Mouse (Mus musculus) neural tube, embryonic 13.5 days (tissue): Measurements from ENCODE around the gene Oasl2. TPM values are rescaled to one million over a fixed set of nuclear protein-coding genes. Genes with fewer than 3 reads are reported as not detected.
A peak's percentile ranks its signal among the peaks of the same experiment; 100 is the strongest.
"Not testable (repeated sequence)": the region's sequence is repeated elsewhere in the genome, so short reads cannot be mapped to it uniquely, and the experiment has no call there.

ENCODE experiments used
- ATAC-seq: fragments of 200-750 bp; cut with Nextera tagmentation; 2 replicates; pipeline ENCODE4 v1.8.0; 2017; ENCODE audit warnings: low read depth, mild to moderate bottlenecking, moderate TSS enrichment, moderate library complexity
- H3K27ac ChIP-seq: fragments of 300-500 bp; sonication (generic); replicated peaks from 2 replicates; pipeline ENCODE4 v1.5.1; 2015; ENCODE audit warnings: moderate library complexity, mild to moderate bottlenecking, inconsistent platforms
- H3K27me3 ChIP-seq: fragments of 300-500 bp; sonication (generic); 2 replicates; pipeline ENCODE4 v1.6.1; 2015; ENCODE audit warnings: mild to moderate bottlenecking, inconsistent platforms
- H3K36me3 ChIP-seq: fragments of 300-500 bp; sonication (generic); 2 replicates; pipeline ENCODE4 v1.6.1; 2015; ENCODE audit warnings: mild to moderate bottlenecking, inconsistent platforms
- H3K4me1 ChIP-seq: fragments of 300-500 bp; sonication (generic); replicated peaks from 2 replicates; pipeline ENCODE4 v1.6.1; 2015; ENCODE audit warnings: inconsistent platforms
- H3K4me2 ChIP-seq: fragments of 300-500 bp; sonication (generic); 2 replicates; pipeline ENCODE4 v1.6.1; 2015; ENCODE audit warnings: inconsistent platforms, mild to moderate bottlenecking, moderate library complexity
- H3K4me3 ChIP-seq: fragments of 300-500 bp; sonication (generic); 2 replicates; pipeline ENCODE4 v1.5.1; 2015; ENCODE audit warnings: mild to moderate bottlenecking, inconsistent platforms
- H3K9ac ChIP-seq: fragments of 300-500 bp; sonication (generic); 2 replicates; pipeline ENCODE4 v1.6.1; 2015; ENCODE audit warnings: moderate library complexity, mild to moderate bottlenecking, inconsistent platforms
- H3K9me3 ChIP-seq: fragments of 300-500 bp; sonication (generic); 2 replicates; pipeline ENCODE4 v1.6.1; 2016; ENCODE audit warnings: inconsistent platforms
- WGBS: fragments of 180-500 bp; shearing (Covaris S2); methylation state at CpG from one replicate; pipeline ENCODE4 v1.1.7; 2015; 5-methylcytosine and 5-hydroxymethylcytosine counted together
- polyA plus RNA-seq: library from polyadenylated mRNA; unstranded; fragments of >200 nt; fragmentation: Nextera tagmentation; extraction: Ambion mirVana; gene quantifications from 2 replicates; pipeline ENCODE4 v1.2.1, GENCODE M21; 2015

Oasl2 gene
- 3.3 and 5.1 TPM in 2 replicates for polyA plus RNA-seq

DNA sequence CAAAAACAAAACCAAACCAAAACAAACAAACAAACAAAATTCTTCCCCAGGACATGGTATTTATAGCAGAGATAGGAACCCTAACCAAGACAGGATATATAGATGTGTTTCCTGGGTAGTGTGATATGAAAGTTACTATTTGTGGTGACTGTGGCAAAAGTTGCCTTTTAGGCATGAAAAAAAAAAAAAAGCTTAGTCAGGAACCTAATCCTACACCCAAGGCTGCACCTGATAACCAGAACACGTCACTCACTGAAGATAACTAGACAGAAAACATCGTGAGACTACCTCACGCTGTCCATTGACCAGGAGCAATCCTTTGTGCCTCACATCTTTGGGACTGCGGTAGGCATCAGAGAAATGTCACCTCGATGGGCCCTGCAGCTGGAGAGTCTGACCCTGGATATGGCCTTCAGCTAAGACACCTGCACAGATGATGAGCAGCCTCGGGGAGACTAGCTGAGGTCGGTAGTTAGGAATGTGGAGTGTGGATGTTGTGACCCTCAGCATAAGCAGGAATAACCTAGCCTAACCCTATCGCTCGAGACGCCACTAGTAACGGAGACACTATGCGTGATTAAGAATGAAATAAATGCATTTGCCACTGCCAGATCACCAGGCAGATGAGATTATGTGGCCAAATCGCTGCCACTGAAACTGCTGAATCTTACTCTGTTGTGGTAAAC, at the start of gene Oasl2:
Gene Oasl2 (plus strand): TSS at position 249 of the 686 bp plus-strand sequence.
- H3K27ac ChIP-seq, result no peak within 1 kb of the TSS
- WGBS, result 69% methylated on average over 13 of the region's 13 CpGs
- H3K9ac ChIP-seq, result no peak within 1 kb of the TSS
- no peaks in the 10 kb centered on the region; the same call in 1 of the 2 replicates for H3K4me1 ChIP-seq
- no peak within 1 kb of the TSS for H3K4me3 ChIP-seq
- H3K27me3 ChIP-seq, result no peaks in the 10 kb centered on the region
- no peaks in the 10 kb centered on the region for H3K36me3 ChIP-seq
- H3K9me3 ChIP-seq, result no peaks in the 10 kb centered on the region
- no peak for ATAC-seq
- peak within 1 kb of the TSS; percentile 24 for H3K4me2 ChIP-seq

- H3K4me1 ChIP-seq, result no peaks in the 10 kb centered on the region
- WGBS, result 90% methylated on average over 20 of the region's 20 CpGs
- no peak overlapping the region for H3K4me2 ChIP-seq
- H3K36me3 ChIP-seq, result no peaks in the 10 kb centered on the region
- H3K27me3 ChIP-seq, result no peaks in the 10 kb centered on the region
- ATAC-seq, result no peak
- no peak overlapping the region for H3K27ac ChIP-seq
- no peaks in the 10 kb centered on the region for H3K9me3 ChIP-seq
- no peak overlapping the region for H3K9ac ChIP-seq
- no peak overlapping the region for H3K4me3 ChIP-seq
Observed at GRCm38 (mm10) chr5:114851565-114852236, 45.0 kb upstream of the Oasl2 start.

DNA sequence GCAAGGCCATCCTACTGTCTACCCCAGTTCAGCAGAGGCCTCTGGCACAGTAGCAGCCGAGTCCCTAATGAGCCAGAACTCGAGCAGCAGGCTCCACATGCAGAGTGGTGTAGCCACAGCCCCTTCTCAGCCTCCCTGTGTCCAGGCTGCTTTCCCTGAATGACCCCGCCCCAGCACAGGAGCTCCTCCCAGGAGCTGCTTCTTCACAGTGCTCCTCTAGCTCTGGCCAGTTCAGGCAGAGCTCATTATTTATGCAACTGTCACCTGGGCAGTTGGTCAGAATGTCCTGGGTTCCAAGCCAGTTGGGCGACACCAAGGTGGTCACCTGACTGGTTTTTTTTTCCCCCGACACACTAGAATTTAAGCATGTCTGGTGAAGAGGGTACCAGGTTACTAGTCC, 43.4 kb upstream of the Oasl2 start, which contains the start of gene 4930519G04Rik:
Gene 4930519G04Rik (plus strand): TSS at position 301 of the 400 bp plus-strand sequence.
- WGBS, result 75% methylated on average over 3 of the region's 5 CpGs

DNA sequence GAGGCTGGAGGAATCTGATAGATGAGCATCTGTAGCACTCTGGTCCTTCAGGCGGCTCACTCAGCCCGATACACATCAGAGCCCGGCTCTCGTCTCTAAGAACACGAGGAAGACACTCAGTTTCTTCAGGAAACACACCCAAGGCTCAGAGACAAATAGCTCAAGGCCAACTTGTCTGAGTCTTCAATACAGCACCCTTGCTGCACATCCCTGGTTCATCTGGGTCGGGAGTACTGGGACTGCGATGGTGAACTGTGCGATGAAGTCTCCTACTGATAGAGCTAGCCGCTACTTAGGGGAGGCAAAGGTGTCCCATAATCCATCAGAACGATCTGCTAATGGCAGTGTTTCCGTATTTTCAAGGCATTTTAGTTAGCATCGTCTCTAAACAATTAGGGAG, 38.2 kb upstream of the Oasl2 start, which contains the start of gene Gm9936:
Gene Gm9936 (minus strand): TSS at position 101 of the 400 bp plus-strand sequence.
- no peak for ATAC-seq
- peak within 1 kb of the TSS; percentile 61 for H3K4me2 ChIP-seq
- H3K4me3 ChIP-seq, result peak within 1 kb of the TSS; percentile 32
- no peaks in the 10 kb centered on the region for H3K36me3 ChIP-seq
- 88% methylated on average over 12 of the region's 12 CpGs for WGBS
- peaks cover 12% of the 10 kb centered on the region; the same call in 1 of the 2 replicates for H3K27me3 ChIP-seq
- no peaks in the 10 kb centered on the region for H3K9me3 ChIP-seq
- H3K4me1 ChIP-seq, result 0 out of 2 replicates have a peak, but pooled peaks cover 8% of the 10 kb centered on the region
- peak within 1 kb of the TSS; percentile 69 for H3K9ac ChIP-seq
- no peak within 1 kb of the TSS for H3K27ac ChIP-seq

More for the DNA sequence above, 43.4 kb upstream of the Oasl2 start, which contains the start of gene 4930519G04Rik:
- not testable (repeated sequence) for H3K4me3 ChIP-seq, ATAC-seq, H3K9me3 ChIP-seq, H3K4me1 ChIP-seq, H3K27me3 ChIP-seq, H3K36me3 ChIP-seq, H3K9ac ChIP-seq, H3K4me2 ChIP-seq, H3K27ac ChIP-seq

DNA sequence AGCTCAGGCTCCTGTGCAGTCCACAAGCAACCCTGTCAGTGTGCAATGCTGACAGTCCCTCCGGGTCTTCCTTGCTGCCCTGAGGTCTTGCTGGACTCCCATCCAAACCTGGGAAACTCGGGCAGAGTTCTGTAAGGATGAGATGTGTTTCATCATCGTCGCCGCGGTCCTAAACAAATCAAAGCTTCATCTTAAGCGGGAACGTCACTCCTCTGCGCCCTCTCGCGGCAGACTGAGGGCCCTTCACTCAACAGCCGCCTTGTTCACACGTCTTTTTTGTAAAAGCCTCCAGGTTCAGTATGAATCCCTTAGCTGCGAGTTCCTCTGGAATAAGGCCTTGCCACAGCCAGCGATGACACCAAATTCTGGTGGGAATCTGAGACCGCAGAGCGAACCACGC, 37.5 kb upstream of the Oasl2 start:
- Histone ChIP-seq H3K9ac (peak overlapping the region; percentile 69), H3K27me3 (peaks cover 12% of the 10 kb centered on the region; the same call in 1 of the 2 replicates), H3K4me3 (peak overlapping the region; percentile 32), H3K4me2 (peak overlapping the region; percentile 61), H3K36me3 (no peaks in the 10 kb centered on the region), H3K9me3 (no peaks in the 10 kb centered on the region), H3K4me1 (0 out of 2 replicates have a peak, but pooled peaks cover 8% of the 10 kb centered on the region), H3K27ac (no peak overlapping the region)
- WGBS, result 6% methylated on average over 18 of the region's 18 CpGs
- ATAC-seq, result peak; percentile 42; the same call in 1 of the 2 replicates

GRCm38 (mm10) chr5:114861730-114862129, 35.0 kb upstream of the Oasl2 start:
- H3K4me2 ChIP-seq, result no peak overlapping the region
- no peak overlapping the region for H3K27ac ChIP-seq
- H3K9ac ChIP-seq, result no peak overlapping the region
- peaks cover 12% of the 10 kb centered on the region; the same call in 1 of the 2 replicates for H3K27me3 ChIP-seq
- no peak for ATAC-seq
- H3K4me1 ChIP-seq, result 0 out of 2 replicates have a peak, but pooled peaks cover 8% of the 10 kb centered on the region
- H3K36me3 ChIP-seq, result no peaks in the 10 kb centered on the region
- H3K4me3 ChIP-seq, result no peak overlapping the region
- no peaks in the 10 kb centered on the region for H3K9me3 ChIP-seq
- 80% methylated on average over 6 of the region's 6 CpGs for WGBS

- Histone ChIP-seq H3K4me3 (no peak overlapping the region), H3K36me3 (no peaks in the 10 kb centered on the region), H3K4me2 (no peak overlapping the region), H3K4me1 (no peaks in the 10 kb centered on the region), H3K9me3 (peaks cover 13% of the 10 kb centered on the region), H3K27me3 (no peaks in the 10 kb centered on the region), H3K27ac (no peak overlapping the region), H3K9ac (no peak overlapping the region)
- WGBS, result 76% methylated on average over 7 of the region's 7 CpGs
- no peak for ATAC-seq
Observed at GRCm38 (mm10) chr5:114864813-114865212, 31.9 kb upstream of the Oasl2 start.

DNA sequence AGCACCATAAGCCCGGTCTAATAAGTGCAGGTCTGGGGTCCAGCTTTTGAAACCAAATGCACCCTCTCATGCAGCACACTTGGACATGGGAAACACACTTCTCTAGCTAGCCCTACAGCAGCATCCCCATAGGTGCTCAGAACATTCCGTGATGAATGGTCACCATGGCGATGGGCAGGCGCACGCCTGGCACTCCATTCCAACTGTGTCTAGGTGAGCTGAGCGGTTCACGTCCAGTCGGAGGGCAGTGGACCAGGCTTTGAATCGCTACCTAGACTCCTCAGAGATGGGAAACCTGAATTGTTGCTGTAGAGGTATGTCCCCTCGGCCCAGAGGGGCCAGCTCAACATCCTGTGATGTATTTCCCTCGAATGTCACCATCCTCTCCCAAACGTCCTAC, 31.5 kb upstream of the Oasl2 start:
- Histone ChIP-seq H3K9ac (no peak overlapping the region), H3K4me3 (no peak overlapping the region), H3K4me1 (no peaks in the 10 kb centered on the region), H3K27ac (no peak overlapping the region), H3K4me2 (no peak overlapping the region), H3K9me3 (peaks cover 13% of the 10 kb centered on the region), H3K27me3 (no peaks in the 10 kb centered on the region), H3K36me3 (no peaks in the 10 kb centered on the region)
- no peak for ATAC-seq
- 91% methylated on average over 12 of the region's 12 CpGs for WGBS

DNA sequence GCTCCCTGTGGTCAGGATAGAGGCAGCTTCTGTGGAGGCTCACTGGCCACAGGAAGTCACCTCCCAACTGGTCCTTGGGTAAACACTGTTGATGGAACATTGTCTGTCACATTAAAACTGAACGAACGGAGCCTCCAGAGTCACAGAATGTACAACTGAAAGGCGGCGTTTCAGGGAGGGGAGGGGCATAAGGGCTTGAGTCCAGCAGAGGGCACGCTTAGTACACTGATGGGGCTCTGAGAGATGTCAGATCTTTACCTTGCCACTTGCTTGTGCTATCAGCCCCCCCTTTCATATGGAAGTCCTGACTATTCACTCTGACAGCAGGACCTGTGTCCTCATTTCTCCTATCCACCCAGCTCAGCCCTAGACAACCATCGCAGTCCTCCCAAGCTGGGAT, 20.9 kb upstream of the Oasl2 start:
- H3K27me3 ChIP-seq, result no peaks in the 10 kb centered on the region
- no peak overlapping the region for H3K27ac ChIP-seq
- H3K9ac ChIP-seq, result no peak overlapping the region
- WGBS, result 71% methylated on average over 6 of the region's 6 CpGs
- H3K36me3 ChIP-seq, result no peaks in the 10 kb centered on the region
- no peak overlapping the region for H3K4me2 ChIP-seq
- ATAC-seq, result no peak
- peaks cover 5% of the 10 kb centered on the region for H3K4me1 ChIP-seq
- no peaks in the 10 kb centered on the region for H3K9me3 ChIP-seq
- H3K4me3 ChIP-seq, result no peak overlapping the region

- H3K9me3 ChIP-seq, result no peaks in the 10 kb centered on the region
- WGBS, result 38% methylated on average over 6 of the region's 6 CpGs
- no peak overlapping the region for H3K4me2 ChIP-seq
- no peak for ATAC-seq
- H3K4me3 ChIP-seq, result no peak overlapping the region
- peaks cover 5% of the 10 kb centered on the region for H3K4me1 ChIP-seq
- no peaks in the 10 kb centered on the region for H3K36me3 ChIP-seq
- H3K27me3 ChIP-seq, result no peaks in the 10 kb centered on the region
- H3K9ac ChIP-seq, result no peak overlapping the region
- no peak overlapping the region for H3K27ac ChIP-seq
Observed at GRCm38 (mm10) chr5:114876331-114876730, 20.4 kb upstream of the Oasl2 start.

- no peaks in the 10 kb centered on the region for H3K9me3 ChIP-seq
- no peak overlapping the region for H3K9ac ChIP-seq
- no peak overlapping the region for H3K4me3 ChIP-seq
- H3K36me3 ChIP-seq, result no peaks in the 10 kb centered on the region
- H3K4me1 ChIP-seq, result peaks cover 5% of the 10 kb centered on the region
- H3K27ac ChIP-seq, result no peak overlapping the region
- WGBS, result 63% methylated on average over 7 of the region's 7 CpGs
- no peak overlapping the region for H3K4me2 ChIP-seq
- ATAC-seq, result no peak
- no peaks in the 10 kb centered on the region for H3K27me3 ChIP-seq
Observed at GRCm38 (mm10) chr5:114877487-114877886, 19.2 kb upstream of the Oasl2 start.

DNA sequence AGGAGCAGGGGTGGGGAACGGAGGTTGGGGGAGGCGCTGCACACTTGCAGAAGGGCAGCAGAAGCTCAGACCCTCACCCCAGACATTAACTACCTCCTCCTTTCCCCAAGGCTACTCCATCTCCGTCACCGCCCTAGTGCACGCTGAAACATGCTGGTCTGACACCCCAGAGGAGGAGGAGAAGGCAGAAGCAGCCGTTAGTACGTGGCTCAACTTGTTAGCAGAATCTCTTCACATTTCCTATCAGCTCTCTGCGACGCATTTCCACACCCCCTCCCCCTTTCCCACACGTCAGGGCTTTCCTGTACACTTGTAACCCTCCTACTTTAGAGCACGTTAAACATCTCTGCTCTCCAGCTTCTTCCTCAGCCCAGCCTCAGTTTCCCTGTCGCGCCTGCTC, 17.3 kb upstream of the Oasl2 start:
- ATAC-seq, result no peak
- Histone ChIP-seq H3K4me1 (peaks cover 5% of the 10 kb centered on the region), H3K4me3 (no peak overlapping the region), H3K27me3 (no peaks in the 10 kb centered on the region), H3K4me2 (no peak overlapping the region), H3K36me3 (no peaks in the 10 kb centered on the region), H3K9ac (no peak overlapping the region), H3K27ac (no peak overlapping the region), H3K9me3 (no peaks in the 10 kb centered on the region)
- 77% methylated on average over 13 of the region's 13 CpGs for WGBS
